Mouse (Mus musculus) CH12.LX (cell line): Measurements from ENCODE around the gene Tectb. TPM values are rescaled to one million over a fixed set of nuclear protein-coding genes. Genes with fewer than 3 reads are reported as not detected.

Experiments used
- DNase-seq: peaks from one replicate; pipeline ENCODE4 v3.0.0-alpha.2; 2013; ENCODE audit errors: extremely low read depth
- H3K27ac ChIP-seq: 2 replicates; pipeline ENCODE4 v1.5.1; 2012; ENCODE audit warnings: low read depth, mild to moderate bottlenecking, control low read depth, moderate library complexity; ENCODE audit not compliant: insufficient read depth
- H3K27me3 ChIP-seq: replicated peaks from 2 replicates; pipeline ENCODE3; 2012; ENCODE audit warnings: inconsistent platforms
- H3K36me3 ChIP-seq, 2 experiments: replicated peaks in 1 of 2; 2 replicates each; pipeline versions ENCODE3 to v1.6.1; 2012; ENCODE audit warnings: inconsistent platforms in 1 of 2, low read length in 1 of 2, mild to moderate bottlenecking in 1 of 2, mixed read lengths in 1 of 2, moderate library complexity in 1 of 2; ENCODE audit not compliant: control insufficient read depth in 1 of 2, insufficient read depth in 1 of 2
- H3K4me1 ChIP-seq, 2 experiments: 2 replicates each; pipeline ENCODE4 v1.6.1; 2012; ENCODE audit warnings: inconsistent platforms in 1 of 2, moderate library complexity in 1 of 2; ENCODE audit not compliant: insufficient read depth in 2 of 2, control insufficient read depth in 1 of 2
- H3K4me2 ChIP-seq: 2 replicates; pipeline ENCODE4 v1.6.1; 2012; ENCODE audit warnings: low read depth, mild to moderate bottlenecking, control low read depth; ENCODE audit not compliant: poor library complexity, insufficient read depth, severe bottlenecking
- H3K4me3 ChIP-seq, 3 experiments: fragments of 150-350 bp in 1 of 3; sonication (generic) in 1 of 3; replicated peaks in 1 of 3; 2 replicates each; pipeline versions ENCODE3 to v1.5.1; 2011 to 2012; ENCODE audit warnings: low read depth in 2 of 3, low read length in 2 of 3, mild to moderate bottlenecking in 2 of 3, moderate library complexity in 2 of 3, control low read depth in 1 of 3, improper control_type of control experiment in 1 of 3, inconsistent platforms in 1 of 3, mixed read lengths in 1 of 3; ENCODE audit not compliant: poor library complexity in 1 of 3
- H3K79me2 ChIP-seq: replicated peaks from 2 replicates; pipeline ENCODE4 v1.6.1; 2012; ENCODE audit warnings: mild to moderate bottlenecking, moderate library complexity; ENCODE audit not compliant: control insufficient read depth, poor library complexity, insufficient read depth, severe bottlenecking; ENCODE audit errors: extremely low read depth
- H3K9ac ChIP-seq: 2 replicates; pipeline ENCODE4 v1.6.1; 2012; ENCODE audit warnings: low read depth, mild to moderate bottlenecking, control low read depth, moderate library complexity; ENCODE audit not compliant: insufficient read depth
- H3K9me3 ChIP-seq: replicated peaks from 2 replicates; pipeline ENCODE3; 2012; ENCODE audit warnings: low read length, inconsistent platforms, mixed read lengths
- CTCF ChIP-seq, 2 experiments: IDR thresholded peaks in 1 of 2; conservative IDR thresholded peaks in 1 of 2; 2 replicates each; pipeline ENCODE4 v1.5.1; 2011 to 2012; ENCODE audit warnings: low read depth in 2 of 2, low read length in 2 of 2, improper control_type of control experiment in 1 of 2, inconsistent platforms in 1 of 2, mild to moderate bottlenecking in 1 of 2, moderate library complexity in 1 of 2
- MYC ChIP-seq: IDR thresholded peaks from 2 replicates; pipeline ENCODE4 v1.6.1; 2011; ENCODE audit warnings: low read depth, mild to moderate bottlenecking, improper control_type of control experiment, low read length
- NRF1 ChIP-seq: IDR thresholded peaks from 2 replicates; pipeline ENCODE4 v1.6.1; 2014; ENCODE audit warnings: low read depth, mild to moderate bottlenecking, inconsistent platforms, low read length, improper control_type of control experiment, moderate library complexity
- RAD21 ChIP-seq: IDR thresholded peaks from 2 replicates; pipeline ENCODE4 v1.6.1; 2011; ENCODE audit warnings: low read depth, mild to moderate bottlenecking, low read length, improper control_type of control experiment, moderate library complexity
- SMC3 ChIP-seq: IDR thresholded peaks from 2 replicates; pipeline ENCODE4 v1.6.1; 2011; ENCODE audit warnings: low read depth, low read length, improper control_type of control experiment
- USF1 ChIP-seq: IDR thresholded peaks from 2 replicates; pipeline ENCODE4 v1.6.1; 2014; ENCODE audit warnings: low read depth, mild to moderate bottlenecking, inconsistent platforms, low read length, improper control_type of control experiment
- USF2 ChIP-seq: conservative IDR thresholded peaks from 2 replicates; pipeline ENCODE4 v1.6.1; 2011; ENCODE audit warnings: low read depth, low read length, improper control_type of control experiment
- ZC3H11A ChIP-seq: IDR thresholded peaks from 2 replicates; pipeline ENCODE4 v1.6.1; 2012; ENCODE audit warnings: low read depth, mild to moderate bottlenecking, inconsistent platforms, low read length, improper control_type of control experiment
- dilution Hi-C: fragments of 300-500 bp; cut with MboI; formaldehyde crosslinking; loops from 2 replicates; pipeline ENCODE4 v1.14.3; 2020; ENCODE audit warnings: low sequenced_read_pairs; ENCODE audit not compliant: extremely low pct_unique_long_range_greater_than_20kb, extremely low pct_ligation_motif_present
- in situ Hi-C: fragments of 300-500 bp; cut with MboI; formaldehyde crosslinking; loops from 3 replicates; pipeline ENCODE4 v1.14.3; 2019; ENCODE audit warnings: low sequenced_read_pairs, low pct_ligation_motif_present, low pct_unique_long_range_greater_than_20kb, mixed read lengths
- polyA plus RNA-seq: library from polyadenylated mRNA; unstranded; fragments of >175 nt; gene quantifications from 2 replicates; pipeline ENCODE4 v1.2.1, GENCODE M21; 2012; ENCODE audit warnings: low read depth; ENCODE audit not compliant: insufficient read length
- total RNA-seq, 2 experiments: library from RNA; depleted of rRNA; stranded (reverse); fragments of 300-350 nt in 1 of 2; fragments of >200 nt in 1 of 2; gene quantifications; 2 replicates each; pipeline ENCODE4 v1.2.3; 2012 to 2014

Tectb gene
- total and polyA plus RNA-seq, 3 experiments: not detected

DNA sequence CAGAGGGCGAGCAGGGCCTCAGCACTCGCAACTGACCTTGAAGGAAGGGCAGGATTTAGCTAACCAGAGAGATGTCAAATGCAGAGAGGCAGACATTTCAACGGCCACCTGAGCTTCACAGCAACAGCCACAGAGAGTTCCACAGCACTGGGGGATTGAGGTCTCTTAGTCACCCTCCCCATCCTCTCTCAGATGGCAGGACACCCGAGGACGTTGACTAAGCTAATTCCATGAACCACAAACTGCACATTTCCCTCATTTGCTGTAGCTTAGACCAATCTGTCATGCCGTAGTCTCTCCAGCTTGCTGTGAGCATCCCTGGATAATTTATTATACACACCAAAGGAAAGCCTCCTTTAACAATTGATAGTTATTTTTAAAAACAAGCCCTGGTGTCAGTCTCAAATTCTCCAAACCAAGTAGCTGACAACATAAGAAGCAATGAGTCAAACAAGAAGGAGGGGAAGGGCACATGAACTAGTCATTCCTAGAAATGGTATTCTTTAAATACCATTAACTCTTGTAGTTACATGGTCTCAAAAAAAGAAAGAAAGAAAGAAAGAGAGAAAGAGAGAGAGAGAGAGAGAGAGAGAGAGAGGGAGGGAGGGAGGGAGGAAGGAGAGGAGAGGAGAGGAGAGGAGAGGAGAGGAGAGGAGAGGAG is 59.4 kb downstream of the Tectb start (continued):
- TF ChIP-seq MYC: no peak

DNA sequence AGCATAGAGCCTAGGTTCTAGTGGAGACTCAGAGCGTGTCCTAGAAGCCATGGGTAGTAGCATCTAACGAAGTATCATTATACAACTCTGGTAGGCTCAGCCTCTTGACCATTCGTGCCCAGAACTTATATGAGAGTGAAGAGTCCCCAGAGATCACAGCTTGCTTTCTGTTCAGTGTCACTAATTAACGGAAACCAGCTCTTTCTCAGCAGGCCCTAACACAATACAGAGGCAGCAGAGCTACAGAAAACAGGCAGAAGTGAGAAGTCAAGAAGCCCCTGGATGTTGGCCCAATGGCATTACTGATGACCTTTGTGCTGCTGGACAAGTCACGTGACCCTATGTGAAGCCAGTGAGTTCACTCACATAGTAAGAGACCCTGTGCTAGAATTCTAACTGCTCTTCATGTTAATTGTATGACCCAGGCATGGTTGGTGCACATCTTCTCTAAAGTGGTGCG is 60.7 kb downstream of the Tectb start, which contains the start of gene Gucy2g:
Gucy2g (minus strand) TSS at position 51 of the 460 bp plus-strand sequence.
- peaks cover 7 to 8% of the 10 kb centered on the region in 2 experiments; a peak in 3 of 4 replicates for H3K4me1 ChIP-seq
- no peak within 1 kb of the TSS for H3K27ac ChIP-seq
- H3K4me2 ChIP-seq: 0 out of 2 replicates have a peak within 1 kb of the TSS, but pooled peaks have one; percentile 0
- H3K36me3 ChIP-seq: no peaks in the 10 kb centered on the region
- no peak within 1 kb of the TSS for H3K4me3 ChIP-seq
- H3K9ac ChIP-seq: no peak within 1 kb of the TSS
- no peaks in the 10 kb centered on the region for H3K9me3 ChIP-seq
- dilution Hi-C loops (no loop called here), in situ Hi-C loops (no loop called here)
- no peaks in the 10 kb centered on the region for H3K79me2 ChIP-seq
- DNase-seq: no peak
- H3K27me3 ChIP-seq: peaks cover 6% of the 10 kb centered on the region
- TF ChIP-seq USF1: peak; percentile 44
- peak; percentile 49 for TF ChIP-seq USF2
- TF ChIP-seq ZC3H11A: no peak

DNA sequence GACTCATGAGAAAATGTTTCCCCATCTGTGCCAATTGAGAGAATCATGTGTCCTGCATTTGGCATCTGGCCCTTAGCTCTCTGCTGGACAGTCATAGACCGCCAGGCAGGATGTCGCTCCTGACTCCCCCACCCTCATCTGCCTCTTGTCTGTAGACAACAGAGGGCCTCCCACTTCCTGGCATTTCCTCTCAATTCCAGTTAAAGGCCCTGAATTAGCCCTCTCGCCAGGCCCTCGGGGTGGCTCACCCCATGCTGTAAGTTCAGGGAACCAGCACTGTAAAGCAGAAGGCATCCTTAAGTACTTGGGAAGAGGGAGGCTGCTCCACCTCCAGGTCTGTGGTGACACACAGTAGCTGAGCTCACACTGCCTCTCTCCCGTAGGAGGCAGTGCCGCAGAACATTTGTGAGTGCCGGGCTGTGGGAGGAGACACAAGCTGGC is 64.3 kb downstream of the Tectb start:
- Histone ChIP-seq H3K27ac (no peak overlapping the region), H3K27me3 (peaks cover 6% of the 10 kb centered on the region), H3K9me3 (no peaks in the 10 kb centered on the region), H3K4me2 (no peak overlapping the region), H3K4me3 (no peak overlapping the region), H3K79me2 (no peaks in the 10 kb centered on the region), H3K4me1 (peaks cover 2 to 5% of the 10 kb centered on the region in 2 experiments; a peak in 3 of 4 replicates), H3K9ac (no peak overlapping the region), H3K36me3 (no peaks in the 10 kb centered on the region)
- in situ Hi-C loops: no loop called here
- no peak for DNase-seq
- TF ChIP-seq NRF1 (no peak), SMC3 (peak; percentile 8; the same call in 1 of the 2 replicates), CTCF (conservative IDR thresholded peaks at IDR 0.05 in 1 of 2, IDR thresholded peaks at IDR 0.05 in 1 of 2; ENCODE audit: low read depth in 2 of 2, low read length in 2 of 2) (peak in 1 of 2 experiments; percentile 44; a peak in 2 of 4 replicates), RAD21 (peak; percentile 39)
- dilution Hi-C loops: no loop called here

Other genes with a start within 250 kb of the Tectb start
- 11.1 and 12.3 TPM in 2 replicates for gene Gpam, start 53.5 kb upstream of the Tectb start, total RNA-seq (2012; rRNA removed)
- 12.5 and 12.9 TPM in 2 replicates for gene Gpam, start 53.5 kb upstream of the Tectb start, total RNA-seq (2014; rRNA removed)
- 8.2 and 8.8 TPM in 2 replicates for gene Gpam, start 53.5 kb upstream of the Tectb start, polyA plus RNA-seq
- not detected in 2 replicates for gene Gucy2g, start 60.5 kb downstream of the Tectb start, total RNA-seq (2012; rRNA removed)
- not detected in 2 replicates for gene Gucy2g, start 60.5 kb downstream of the Tectb start, total RNA-seq (2014; rRNA removed)
- gene Gucy2g, start 60.5 kb downstream of the Tectb start, polyA plus RNA-seq: 0.11 TPM in 1 of 2 replicates, not detected in the other
- 126 and 143 TPM in 2 replicates for gene Acsl5, start 71.2 kb downstream of the Tectb start, total RNA-seq (2012; rRNA removed)
- 196 and 224 TPM in 2 replicates for gene Acsl5, start 71.2 kb downstream of the Tectb start, total RNA-seq (2014; rRNA removed)
- 231 and 265 TPM in 2 replicates for gene Acsl5, start 71.2 kb downstream of the Tectb start, polyA plus RNA-seq
- gene Zdhhc6, start 135.3 kb downstream of the Tectb start, total RNA-seq (2012; rRNA removed): 88.6 and 101 TPM in 2 replicates
- gene Zdhhc6, start 135.3 kb downstream of the Tectb start, total RNA-seq (2014; rRNA removed): 143 and 152 TPM in 2 replicates
- gene Zdhhc6, start 135.3 kb downstream of the Tectb start, polyA plus RNA-seq: 101 and 108 TPM in 2 replicates
- gene Vti1a, start 135.6 kb downstream of the Tectb start, total RNA-seq (2012; rRNA removed): 22.3 and 23.1 TPM in 2 replicates
- gene Vti1a, start 135.6 kb downstream of the Tectb start, total RNA-seq (2014; rRNA removed): 23.5 and 23.8 TPM in 2 replicates
- gene Vti1a, start 135.6 kb downstream of the Tectb start, polyA plus RNA-seq: 27.6 and 30.8 TPM in 2 replicates